Mouse (Mus musculus): Measurements from ENCODE around the gene 1700028K03Rik. TPM values are rescaled to one million over a fixed set of nuclear protein-coding genes. Genes with fewer than 3 reads are reported as not detected.

Gene 1700028K03Rik
- total and polyA plus RNA-seq, 3 experiments: 0.23 TPM; not detected in 2

DNA sequence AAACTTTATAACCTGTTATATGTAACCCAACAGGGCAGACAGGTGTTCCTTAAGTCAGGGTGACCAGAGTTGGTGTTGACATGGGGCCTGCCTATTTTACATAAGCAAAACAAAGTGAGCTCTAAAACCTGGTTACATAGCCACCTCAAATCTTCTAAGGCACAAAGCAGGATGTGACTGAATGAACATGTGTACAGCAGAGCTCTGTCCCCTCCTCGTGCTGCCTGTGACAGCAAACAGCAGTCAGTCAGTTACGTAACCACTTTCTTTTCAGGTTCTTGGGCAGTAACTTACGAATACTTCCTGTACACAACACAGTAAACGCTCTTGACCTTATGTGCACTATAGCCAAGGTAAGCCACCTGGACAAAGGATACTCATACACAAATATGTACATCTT is 11.4 kb downstream of the 1700028K03Rik start:
- Histone ChIP-seq H3K4me1 (ENCODE audit: control insufficient read depth, insufficient read depth, low read length) (no peaks in the 10 kb centered on the region; the same call in 1 of the 2 replicates), H3K36me3 (ENCODE audit: control insufficient read depth, insufficient read depth, low read length) (no peaks in the 10 kb centered on the region), H3K27ac (no peak overlapping the region), H3K9ac (ENCODE audit: low read depth, low read length) (no peak overlapping the region), H3K4me3 (no peak overlapping the region), H3K79me2 (replicated peaks; ENCODE audit: control insufficient read depth, insufficient read depth, low read length) (no peaks in the 10 kb centered on the region), H3K27me3 (ENCODE audit: control insufficient read depth, insufficient read depth, low read length) (no peaks in the 10 kb centered on the region)
- no peak for DNase-seq
- TF ChIP-seq POLR2A (IDR thresholded peaks at IDR 0.05; ENCODE audit: insufficient read depth, low read depth, low read length): no peak
- no peak for TF ChIP-seq CTCF (IDR thresholded peaks at IDR 0.05)
- TF ChIP-seq EP300 (IDR thresholded peaks at IDR 0.05; ENCODE audit: insufficient read depth, low read depth, low read length): no peak
- intact Hi-C loops (cut with DNase I): no loop called here
- WGBS: 62% methylated on average over 4 of the region's 4 CpGs

DNA sequence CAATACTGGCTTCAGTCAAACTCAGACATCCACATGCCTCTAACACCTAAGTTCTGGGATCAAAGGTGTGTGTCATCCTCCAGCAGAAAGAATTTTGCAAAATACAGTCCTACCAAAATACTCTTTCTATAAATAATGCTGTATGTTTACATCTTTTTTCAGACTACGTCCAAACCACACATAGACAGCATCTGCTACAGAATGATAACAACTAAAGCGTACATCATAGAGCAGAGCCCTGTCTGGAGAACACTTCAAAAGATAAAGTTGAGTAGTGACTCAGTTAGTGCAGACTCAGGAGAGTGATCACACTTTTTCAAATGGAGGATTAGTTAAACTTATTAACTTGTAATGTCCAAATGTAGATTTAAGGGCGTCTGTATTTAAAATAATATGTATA is 13.4 kb downstream of the 1700028K03Rik start:
- intact Hi-C loops (cut with DNase I): no loop called here
- Histone ChIP-seq H3K36me3 (ENCODE audit: control insufficient read depth, insufficient read depth, low read length) (no peaks in the 10 kb centered on the region), H3K4me1 (ENCODE audit: control insufficient read depth, insufficient read depth, low read length) (no peaks in the 10 kb centered on the region; the same call in 1 of the 2 replicates), H3K79me2 (replicated peaks; ENCODE audit: control insufficient read depth, insufficient read depth, low read length) (no peaks in the 10 kb centered on the region), H3K4me3 (no peak overlapping the region), H3K9ac (ENCODE audit: low read depth, low read length) (no peak overlapping the region), H3K27ac (no peak overlapping the region), H3K27me3 (ENCODE audit: control insufficient read depth, insufficient read depth, low read length) (no peaks in the 10 kb centered on the region)
- TF ChIP-seq POLR2A (IDR thresholded peaks at IDR 0.05; ENCODE audit: insufficient read depth, low read depth, low read length): no peak
- TF ChIP-seq EP300 (IDR thresholded peaks at IDR 0.05; ENCODE audit: insufficient read depth, low read depth, low read length): no peak
- no peak for TF ChIP-seq CTCF (IDR thresholded peaks at IDR 0.05)
- 75% methylated on average over 3 of the region's 3 CpGs for WGBS
- DNase-seq: no peak

DNA sequence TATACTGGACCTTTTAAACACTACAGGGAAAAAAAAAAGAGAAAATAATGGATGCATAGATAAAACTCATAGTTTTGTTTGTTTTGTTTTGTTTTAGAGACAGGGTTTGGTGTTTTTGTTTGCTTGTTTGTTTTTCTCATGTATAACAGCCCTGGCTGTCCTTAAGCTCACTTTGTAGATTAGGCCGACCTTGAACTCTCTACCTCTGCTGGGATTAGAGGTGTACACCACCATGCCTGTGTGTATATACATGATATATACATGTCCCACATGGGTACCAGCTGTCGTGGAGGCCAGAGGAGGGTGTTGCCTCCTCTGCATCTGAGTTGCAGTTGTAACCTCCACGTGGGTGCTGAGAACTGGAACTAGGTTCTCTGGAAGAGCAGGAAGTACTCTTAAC is 13.9 kb downstream of the 1700028K03Rik start:
- no peak for DNase-seq
- H3K36me3 ChIP-seq (ENCODE audit: control insufficient read depth, insufficient read depth, low read length): no peaks in the 10 kb centered on the region
- no peak overlapping the region for H3K9ac ChIP-seq (ENCODE audit: low read depth, low read length)
- H3K79me2 ChIP-seq (replicated peaks; ENCODE audit: control insufficient read depth, insufficient read depth, low read length): no peaks in the 10 kb centered on the region
- intact Hi-C loops (cut with DNase I): no loop called here
- H3K4me3 ChIP-seq: no peak overlapping the region
- 87% methylated on average over 3 of the region's 3 CpGs for WGBS
- no peak overlapping the region for H3K27ac ChIP-seq
- H3K27me3 ChIP-seq (ENCODE audit: control insufficient read depth, insufficient read depth, low read length): no peaks in the 10 kb centered on the region
- TF ChIP-seq POLR2A (IDR thresholded peaks at IDR 0.05; ENCODE audit: insufficient read depth, low read depth, low read length) (no peak), EP300 (IDR thresholded peaks at IDR 0.05; ENCODE audit: insufficient read depth, low read depth, low read length) (no peak)
- no peaks in the 10 kb centered on the region; the same call in 1 of the 2 replicates for H3K4me1 ChIP-seq (ENCODE audit: control insufficient read depth, insufficient read depth, low read length)

DNA sequence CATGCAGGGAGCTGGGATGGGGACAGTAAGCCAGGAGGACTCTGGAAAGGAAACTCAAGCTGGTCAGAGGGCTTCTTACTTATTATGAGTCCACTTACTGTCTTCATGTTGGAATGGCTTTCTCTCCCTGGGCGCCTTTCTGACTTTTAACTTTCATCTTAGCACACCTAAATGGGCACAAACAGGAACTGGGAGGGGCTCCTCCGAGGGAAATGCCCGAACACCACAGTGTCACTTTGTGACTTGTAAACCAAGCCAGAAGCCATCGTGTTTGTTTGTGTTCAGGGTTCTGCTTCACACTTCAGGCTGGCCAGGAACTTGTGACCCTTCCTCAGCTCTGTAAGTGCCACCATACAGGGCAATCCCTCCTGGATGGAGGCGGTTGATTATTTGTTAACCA is 19.8 kb downstream of the 1700028K03Rik start:
- Histone ChIP-seq H3K9ac (ENCODE audit: low read depth, low read length) (no peak overlapping the region), H3K36me3 (ENCODE audit: control insufficient read depth, insufficient read depth, low read length) (no peaks in the 10 kb centered on the region; the same call in 1 of the 2 replicates), H3K4me3 (no peak overlapping the region), H3K27ac (no peak overlapping the region), H3K27me3 (ENCODE audit: control insufficient read depth, insufficient read depth, low read length) (no peaks in the 10 kb centered on the region), H3K79me2 (replicated peaks; ENCODE audit: control insufficient read depth, insufficient read depth, low read length) (no peaks in the 10 kb centered on the region), H3K4me1 (ENCODE audit: control insufficient read depth, insufficient read depth, low read length) (no peaks in the 10 kb centered on the region)
- WGBS: 73% methylated on average over 5 of the region's 5 CpGs
- TF ChIP-seq CTCF (IDR thresholded peaks at IDR 0.05) (no peak), EP300 (IDR thresholded peaks at IDR 0.05; ENCODE audit: insufficient read depth, low read depth, low read length) (no peak), POLR2A (IDR thresholded peaks at IDR 0.05; ENCODE audit: insufficient read depth, low read depth, low read length) (no peak)
- DNase-seq: no peak
- intact Hi-C loops (cut with DNase I): no loop called here

DNA sequence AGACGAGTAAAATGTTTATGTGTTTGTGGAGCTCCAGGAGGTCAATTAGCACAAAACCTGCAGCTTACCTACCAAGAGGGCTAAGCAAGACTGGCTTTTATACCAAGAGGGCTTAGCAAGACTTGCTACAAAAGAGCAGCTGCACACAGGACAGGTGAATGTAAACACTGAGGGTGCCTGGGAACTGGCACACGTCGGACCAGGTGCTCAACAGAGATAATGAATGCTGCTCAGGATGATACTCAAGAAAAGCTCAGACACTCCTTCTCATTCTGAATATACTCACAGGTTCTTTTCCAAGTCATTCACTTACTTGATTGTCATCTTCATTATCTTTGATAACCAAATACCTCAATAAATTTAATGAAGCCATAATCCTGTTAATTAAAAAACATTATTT is 22.5 kb downstream of the 1700028K03Rik start:
- intact Hi-C loops (cut with DNase I): no loop called here
- Histone ChIP-seq H3K27ac (no peak overlapping the region), H3K9ac (ENCODE audit: low read depth, low read length) (no peak overlapping the region), H3K27me3 (ENCODE audit: control insufficient read depth, insufficient read depth, low read length) (no peaks in the 10 kb centered on the region), H3K36me3 (ENCODE audit: control insufficient read depth, insufficient read depth, low read length) (peaks cover 2% of the 10 kb centered on the region), H3K4me3 (no peak overlapping the region), H3K4me1 (ENCODE audit: control insufficient read depth, insufficient read depth, low read length) (no peaks in the 10 kb centered on the region), H3K79me2 (replicated peaks; ENCODE audit: control insufficient read depth, insufficient read depth, low read length) (no peaks in the 10 kb centered on the region)
- TF ChIP-seq POLR2A (IDR thresholded peaks at IDR 0.05; ENCODE audit: insufficient read depth, low read depth, low read length) (no peak), CTCF (IDR thresholded peaks at IDR 0.05) (no peak), EP300 (IDR thresholded peaks at IDR 0.05; ENCODE audit: insufficient read depth, low read depth, low read length) (no peak)
- DNase-seq: no peak
- WGBS: 81% methylated on average over 3 of the region's 3 CpGs

DNA sequence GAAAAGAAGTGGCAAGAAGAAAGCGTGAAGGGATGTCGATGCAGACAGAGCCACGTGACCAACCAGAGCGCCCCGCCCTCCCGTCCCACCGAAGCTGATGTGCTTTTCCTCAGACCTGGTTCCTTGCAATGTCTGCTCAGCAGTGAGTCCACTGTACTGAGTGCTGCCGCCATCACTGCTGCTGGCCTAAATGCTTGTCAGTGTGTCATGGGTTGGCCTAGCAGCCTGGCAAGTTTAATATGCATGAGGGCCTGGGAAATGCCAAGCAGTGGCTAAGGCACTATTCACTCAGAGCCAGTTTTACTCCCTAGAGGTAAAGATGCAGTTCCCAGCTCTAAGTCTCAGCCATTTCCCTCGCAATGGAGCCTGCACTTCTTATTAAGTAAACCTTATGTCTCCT is 34.6 kb downstream of the 1700028K03Rik start:
- TF ChIP-seq CTCF (IDR thresholded peaks at IDR 0.05): no peak
- TF ChIP-seq POLR2A (IDR thresholded peaks at IDR 0.05; ENCODE audit: insufficient read depth, low read depth, low read length): no peak
- no peak for TF ChIP-seq EP300 (IDR thresholded peaks at IDR 0.05; ENCODE audit: insufficient read depth, low read depth, low read length)
- intact Hi-C loops (cut with DNase I): no loop called here

More for the DNA sequence above, 34.6 kb downstream of the 1700028K03Rik start:
- H3K79me2 ChIP-seq (replicated peaks; ENCODE audit: control insufficient read depth, insufficient read depth, low read length): no peaks in the 10 kb centered on the region; the same call in 1 of the 2 replicates
- no peak overlapping the region for H3K9ac ChIP-seq (ENCODE audit: low read depth, low read length)
- no peaks in the 10 kb centered on the region for H3K36me3 ChIP-seq (ENCODE audit: control insufficient read depth, insufficient read depth, low read length)
- H3K27me3 ChIP-seq (ENCODE audit: control insufficient read depth, insufficient read depth, low read length): no peaks in the 10 kb centered on the region
- H3K4me3 ChIP-seq: no peak overlapping the region
- no peak overlapping the region for H3K27ac ChIP-seq
- 94% methylated on average over 9 of the region's 9 CpGs for WGBS
- DNase-seq: no peak
- H3K4me1 ChIP-seq (ENCODE audit: control insufficient read depth, insufficient read depth, low read length): no peaks in the 10 kb centered on the region

Data from heart, adult 2 months (tissue).